Mouse (Mus musculus): Measurements from ENCODE around the gene Cep19.

Gene Cep19

GRCm38 (mm10) chr16:32144592-32144991 is 45.0 kb downstream of the Cep19 start:
- no peak for DNase-seq (ENCODE audit: low spot score)

- no peak for DNase-seq (ENCODE audit: low spot score)
Measured at GRCm38 (mm10) chr16:32147589-32148207, 48.1 kb downstream of the Cep19 start.

GRCm38 (mm10) chr16:32153976-32154375 is 54.4 kb downstream of the Cep19 start:
- DNase-seq (ENCODE audit: low spot score), result no peak

DNA sequence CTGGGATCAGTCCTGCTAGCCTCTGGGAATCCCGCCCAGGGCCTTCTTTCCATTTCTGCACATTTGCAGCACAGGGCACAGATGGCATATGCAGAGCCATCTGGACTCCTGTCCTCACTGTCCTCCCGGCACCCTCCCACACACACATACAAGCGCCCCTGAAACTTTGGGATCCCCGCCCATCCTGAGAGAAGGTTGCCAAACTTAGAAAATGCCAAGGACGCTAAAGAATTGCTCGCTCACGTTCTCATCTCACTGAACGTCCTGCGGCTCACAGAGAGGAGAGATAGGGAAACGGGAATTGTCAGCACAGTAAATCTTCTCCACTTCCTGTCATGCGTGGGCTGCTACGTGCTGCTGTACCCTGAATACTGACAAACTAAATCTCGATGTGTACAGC is 54.8 kb downstream of the Cep19 start:
- DNase-seq (ENCODE audit: low spot score), result no peak

DNA sequence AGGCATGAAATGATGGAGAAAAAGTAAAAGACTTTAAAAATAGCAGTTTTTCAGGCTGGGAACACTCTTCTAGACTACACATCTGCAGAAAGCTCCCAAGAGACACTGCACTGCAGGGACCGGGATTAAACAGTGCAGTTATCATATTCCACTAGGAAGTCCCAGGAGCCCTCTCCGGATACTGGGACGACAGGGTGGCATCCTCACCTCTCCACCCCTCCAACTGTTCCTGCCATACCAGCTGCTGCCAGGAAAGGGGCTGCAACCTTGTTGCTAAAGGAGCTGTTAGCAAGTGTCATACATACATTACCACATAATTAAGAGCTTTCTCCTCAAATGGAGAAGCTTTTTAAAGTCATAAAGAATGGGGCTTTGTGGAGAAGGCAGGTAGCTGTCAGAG is 57.1 kb downstream of the Cep19 start:
- no peak for DNase-seq (ENCODE audit: low spot score)

DNA sequence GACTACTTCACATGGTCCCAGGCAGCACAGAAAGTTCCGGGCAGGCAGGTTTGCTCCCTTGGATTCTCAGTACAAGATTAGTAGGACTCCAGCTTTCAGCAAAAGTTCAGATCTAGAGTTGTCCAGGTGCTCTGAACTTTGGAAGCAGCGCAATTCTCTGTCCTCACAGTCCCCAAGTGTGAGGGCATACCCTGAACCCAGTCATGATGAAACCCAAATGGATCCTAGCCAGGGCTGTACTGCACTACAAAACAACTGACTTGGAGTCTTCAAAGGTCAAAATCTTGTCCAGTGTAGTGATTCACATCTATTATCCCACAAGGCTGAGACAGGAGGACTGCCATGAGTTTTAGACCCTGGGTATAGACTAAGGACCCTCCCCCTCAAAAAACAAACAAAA is 57.8 kb downstream of the Cep19 start:
- no peak for DNase-seq (ENCODE audit: low spot score)
